Mouse (Mus musculus) lung, adult 2 months (tissue): Measurements from ENCODE around the gene Ganab. TPM values are rescaled to one million over a fixed set of nuclear protein-coding genes. Genes with fewer than 3 reads are reported as not detected.

Experiments used
- DNase-seq: peaks from one replicate; pipeline ENCODE4 v3.0.0; 2022
- H3K4me1 ChIP-seq: fragments of 200-500 bp; 2 replicates; pipeline ENCODE4 v1.6.1; 2011; ENCODE audit warnings: low read length; ENCODE audit not compliant: control insufficient read depth, insufficient read depth
- H3K4me3 ChIP-seq: fragments of 200-500 bp; replicated peaks from 2 replicates; pipeline ENCODE3; 2011; ENCODE audit warnings: low read depth, mild to moderate bottlenecking, control low read depth, low read length; ENCODE audit errors: extremely low read depth
- CTCF ChIP-seq: fragments of 200-500 bp; IDR thresholded peaks from 2 replicates; pipeline ENCODE4 v1.5.1; 2011; ENCODE audit warnings: mild to moderate bottlenecking, low read length, control low read depth; ENCODE audit not compliant: insufficient read depth
- POLR2A ChIP-seq: fragments of 200-500 bp; IDR thresholded peaks from 2 replicates; pipeline ENCODE4 v1.6.1; 2011; ENCODE audit warnings: low read depth, mild to moderate bottlenecking, control low read depth, low read length, borderline replicate concordance; ENCODE audit errors: extremely low read depth
- WGBS: fragments of 180-500 bp; shearing (Covaris S2); methylation state at CpG from one replicate; pipeline ENCODE4 v1.1.7; 2018; 5-methylcytosine and 5-hydroxymethylcytosine counted together
- polyA plus RNA-seq: library from polyadenylated mRNA; depleted of rRNA; stranded (reverse); fragments of >200 nt; gene quantifications from 2 replicates; pipeline ENCODE4 v1.2.3, GENCODE M21; 2012

Ganab gene
- polyA plus RNA-seq, 1 experiment, result 124 TPM

DNA sequence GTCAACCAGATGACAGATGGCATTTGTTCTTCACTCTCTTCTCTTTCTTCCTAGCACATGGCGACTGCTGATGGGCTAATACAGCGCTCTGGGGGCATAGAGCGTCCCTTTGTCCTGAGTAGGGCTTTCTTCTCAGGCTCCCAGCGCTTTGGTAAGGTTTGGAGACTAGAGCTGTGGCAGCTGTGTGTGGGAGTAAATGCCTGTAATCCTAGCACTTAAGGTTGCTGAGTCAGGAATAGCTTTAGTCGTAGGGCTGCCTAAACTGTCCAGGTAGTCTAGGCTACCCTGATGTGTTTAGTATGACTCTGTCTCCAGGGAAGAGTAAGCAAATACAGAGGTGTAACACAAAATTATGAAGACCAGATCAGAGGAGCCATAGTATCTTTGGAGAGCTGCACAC, 13.9 kb downstream of the Ganab start:
- Histone ChIP-seq H3K4me1 (no peaks in the 10 kb centered on the region), H3K4me3 (no peak overlapping the region)
- 97% methylated on average over 5 of the region's 5 CpGs for WGBS
- TF ChIP-seq CTCF, result no peak
- no peak for TF ChIP-seq POLR2A
- no peak for DNase-seq

DNA sequence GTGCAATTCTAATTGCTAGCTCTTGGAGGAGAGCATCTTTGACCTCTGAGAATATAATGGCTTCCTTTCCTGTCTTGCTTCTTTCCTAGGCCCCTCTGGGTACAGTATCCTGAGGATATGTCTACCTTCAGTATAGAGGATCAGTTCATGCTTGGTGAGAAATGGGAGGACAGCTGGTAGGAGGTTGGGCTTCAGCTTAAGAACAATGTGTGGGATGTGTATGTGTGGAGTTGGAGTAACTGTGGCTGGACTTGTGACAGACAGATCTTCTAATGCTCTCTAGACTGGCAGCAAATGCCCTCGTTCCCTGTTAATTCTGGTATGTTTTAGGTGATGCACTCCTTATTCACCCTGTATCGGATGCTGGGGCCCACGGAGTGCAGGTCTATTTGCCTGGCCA, 16.3 kb downstream of the Ganab start:
- DNase-seq, result no peak
- no peaks in the 10 kb centered on the region for H3K4me1 ChIP-seq
- WGBS, result 96% methylated on average over 3 of the region's 3 CpGs
- TF ChIP-seq POLR2A (no peak), CTCF (no peak)
- H3K4me3 ChIP-seq, result no peak overlapping the region

DNA sequence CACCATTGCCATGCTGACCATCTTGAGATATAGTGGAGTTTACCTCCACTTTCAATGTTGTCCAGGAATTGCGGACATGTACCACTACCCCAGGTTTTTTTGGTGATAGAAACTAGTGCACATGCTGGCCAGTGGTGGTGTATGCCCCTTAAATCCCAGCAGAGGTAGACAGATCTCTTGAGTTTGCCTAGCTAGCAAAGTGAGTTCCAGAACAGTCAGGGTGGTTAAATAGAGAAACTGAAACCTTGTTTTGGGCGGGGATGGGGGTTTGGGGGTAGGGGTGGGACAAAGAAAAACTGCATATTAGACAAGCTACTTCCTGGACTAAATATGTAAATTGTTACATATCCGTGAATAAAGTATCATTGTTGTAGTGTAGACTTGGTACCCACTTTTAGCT, 21.1 kb downstream of the Ganab start:
- no peak for DNase-seq
- TF ChIP-seq POLR2A, result no peak
- no peak for TF ChIP-seq CTCF
- 85% methylated on average over 3 of the region's 3 CpGs for WGBS

DNA sequence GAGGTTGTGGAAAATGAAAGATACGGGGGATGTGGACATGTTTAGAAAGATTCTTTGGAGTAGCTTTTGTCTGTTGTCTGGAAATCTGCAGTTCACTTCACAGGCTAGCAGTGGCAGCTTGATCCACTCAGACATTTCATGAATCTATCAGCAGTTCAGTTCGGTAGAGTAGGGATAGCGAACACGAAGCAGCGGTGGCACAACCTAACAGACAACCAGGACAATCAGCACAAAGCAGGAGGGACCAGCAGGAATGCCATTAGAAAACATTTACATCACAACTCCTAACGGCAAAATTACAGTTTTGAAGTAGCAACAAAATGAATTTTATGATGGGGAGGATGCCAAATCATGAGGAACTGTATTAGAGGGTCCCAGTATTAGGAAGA, 21.8 kb downstream of the Ganab start:
- 68% methylated on average over 6 of the region's 6 CpGs for WGBS
- TF ChIP-seq CTCF (no peak), POLR2A (no peak)
- peaks cover 5% of the 10 kb centered on the region for H3K4me1 ChIP-seq
- no peak for DNase-seq
- no peak overlapping the region for H3K4me3 ChIP-seq

More for the DNA sequence above, 21.1 kb downstream of the Ganab start:
- Histone ChIP-seq H3K4me1 (peaks cover 5% of the 10 kb centered on the region), H3K4me3 (no peak overlapping the region)

DNA sequence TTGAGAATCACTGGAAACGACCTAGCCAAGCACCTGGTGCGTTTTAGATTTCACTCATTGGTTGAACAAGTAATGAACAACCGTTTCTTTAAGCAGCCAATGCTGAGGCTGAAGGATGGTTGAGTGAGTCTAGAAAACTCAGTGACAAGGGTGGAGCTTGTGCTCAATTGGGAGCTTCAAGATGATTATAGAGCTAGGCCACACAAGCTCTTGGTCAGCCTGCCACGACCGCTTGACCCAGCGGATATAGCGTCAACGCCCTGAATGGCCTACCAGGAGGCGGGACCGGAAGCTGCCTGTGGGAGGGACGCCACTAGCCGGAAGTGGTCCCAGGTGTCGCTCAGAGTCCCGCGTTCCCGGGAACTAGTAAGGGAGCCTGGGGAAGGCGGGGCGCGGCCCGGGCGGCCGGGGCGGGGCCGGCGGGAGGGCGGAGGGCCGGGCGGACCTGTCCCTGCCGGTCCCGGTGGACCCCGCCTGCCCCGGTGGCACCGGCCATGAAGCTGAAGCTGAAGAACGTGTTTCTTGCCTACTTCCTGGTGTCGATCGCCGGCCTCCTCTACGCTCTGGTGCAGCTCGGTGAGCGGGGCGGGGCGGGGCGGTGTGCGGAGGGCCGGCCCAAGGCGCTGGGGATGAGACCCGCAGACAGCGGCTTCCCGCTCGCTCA, 22.3 kb downstream of the Ganab start, which contains the start of gene B3gat3:
Gene B3gat3, plus strand, starts transcription at position 302 of the 664 bp plus-strand sequence.
- TF ChIP-seq POLR2A (peak; percentile 96), CTCF (no peak)
- Histone ChIP-seq H3K4me3 (peak within 1 kb of the TSS; percentile 79), H3K4me1 (peaks cover 5% of the 10 kb centered on the region)
- DNase-seq, result peak; percentile 97
- WGBS, result 2% methylated on average over 50 of the region's 50 CpGs

DNA sequence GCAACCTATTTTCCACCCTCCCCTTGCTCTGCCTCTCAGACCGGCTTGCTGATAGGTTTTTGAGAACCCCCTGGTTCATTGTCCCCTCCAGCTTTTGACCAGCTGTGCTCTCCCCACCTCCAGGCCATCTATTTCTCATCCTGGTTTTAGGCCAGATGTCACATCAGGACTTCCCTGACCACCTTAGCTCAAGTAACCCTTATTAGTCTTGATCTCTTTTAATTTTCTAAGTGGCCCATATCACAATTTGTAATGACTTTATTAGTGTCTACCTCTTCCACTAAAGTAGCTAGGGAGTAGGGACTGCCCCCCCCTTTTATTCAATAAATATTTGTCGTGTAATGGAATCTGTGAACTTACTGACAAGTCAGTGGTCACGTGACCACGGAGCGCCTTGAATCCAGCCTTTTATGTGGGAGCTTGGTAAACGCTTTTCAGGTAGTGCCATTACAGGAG, 23.0 kb downstream of the Ganab start:
- H3K4me3 ChIP-seq, result peak overlapping the region; percentile 79
- DNase-seq, result no peak
- WGBS, result 2% methylated on average over 6 of the region's 6 CpGs
- H3K4me1 ChIP-seq, result peaks cover 5% of the 10 kb centered on the region
- TF ChIP-seq CTCF (no peak), POLR2A (no peak)

DNA sequence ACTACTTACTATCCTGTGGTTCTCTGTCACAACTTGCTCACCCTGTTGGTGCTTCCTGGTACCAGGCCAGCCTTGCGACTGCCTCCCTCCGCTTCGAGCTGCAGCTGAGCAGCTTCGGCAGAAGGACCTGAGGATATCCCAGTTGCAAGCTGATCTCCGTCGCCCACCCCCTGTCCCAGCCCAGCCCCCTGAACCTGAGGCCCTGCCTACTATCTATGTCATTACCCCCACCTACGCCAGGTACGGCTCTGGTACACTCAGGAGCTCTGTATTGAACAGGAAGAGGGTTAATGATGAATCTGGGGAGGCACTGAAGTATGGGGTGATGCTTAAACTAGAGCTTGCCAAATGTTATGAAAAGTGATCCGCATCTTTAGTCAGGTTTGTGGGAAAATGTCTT, 23.9 kb downstream of the Ganab start:
- no peak for TF ChIP-seq CTCF
- TF ChIP-seq POLR2A, result no peak
- Histone ChIP-seq H3K4me1 (peaks cover 5% of the 10 kb centered on the region), H3K4me3 (no peak overlapping the region)
- WGBS, result 70% methylated on average over 9 of the region's 9 CpGs
- DNase-seq, result no peak

DNA sequence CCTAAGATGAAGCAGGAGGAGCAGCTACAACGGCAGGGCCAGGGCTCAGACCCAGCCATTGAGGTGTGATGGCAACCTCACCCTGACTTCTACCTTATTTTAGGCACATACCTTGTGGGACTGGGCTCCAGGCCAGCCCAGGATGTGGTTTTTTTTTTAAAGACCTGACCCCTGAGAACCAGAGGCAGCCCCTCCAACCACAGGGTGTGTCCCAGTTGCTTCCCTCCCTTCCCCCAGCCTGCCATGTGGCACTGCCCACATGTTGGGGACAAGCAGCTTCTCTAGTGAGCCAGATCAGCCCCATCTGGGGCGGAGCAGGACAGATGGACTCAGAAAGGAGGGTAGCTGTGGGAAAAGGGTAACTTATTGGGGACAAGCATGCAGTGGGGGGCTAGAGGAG, 28.9 kb downstream of the Ganab start:
- H3K4me3 ChIP-seq, result no peak overlapping the region
- H3K4me1 ChIP-seq, result peaks cover 9% of the 10 kb centered on the region
- TF ChIP-seq CTCF, result no peak
- no peak for TF ChIP-seq POLR2A
- DNase-seq, result no peak
- 80% methylated on average over 2 of the region's 2 CpGs for WGBS

DNA sequence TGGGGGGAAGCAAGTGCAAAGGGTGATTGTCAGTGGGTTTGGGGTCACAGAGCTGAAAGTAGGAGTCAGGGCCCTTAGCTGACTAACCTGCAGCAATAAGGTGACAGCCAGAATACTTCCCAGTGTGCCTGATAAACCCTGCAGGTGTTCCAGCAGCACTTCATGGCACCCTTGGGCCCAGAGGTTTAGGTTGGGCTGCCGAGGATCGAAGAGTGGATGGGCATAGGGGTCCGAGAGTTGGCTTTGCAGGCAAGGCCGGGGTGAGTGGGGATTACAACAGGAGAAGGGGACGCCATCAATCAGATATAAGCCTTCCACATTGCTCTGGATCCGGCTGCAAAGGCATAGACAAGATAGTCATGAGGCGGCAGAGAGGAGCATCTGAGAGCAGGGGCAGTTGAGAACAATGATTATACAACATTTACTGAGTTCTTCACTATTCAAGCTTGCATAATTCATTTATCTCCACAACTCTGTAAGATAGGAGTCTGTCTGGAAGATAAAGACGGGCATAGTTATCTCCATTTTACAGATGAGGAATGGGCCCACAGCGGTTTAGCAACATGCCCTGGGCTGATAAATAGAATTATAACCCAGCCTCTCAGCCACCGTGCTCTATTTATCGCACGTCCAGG, 30.1 kb downstream of the Ganab start:
- no peak overlapping the region for H3K4me3 ChIP-seq
- DNase-seq, result no peak
- TF ChIP-seq CTCF, result no peak
- no peak for TF ChIP-seq POLR2A
- peaks cover 9% of the 10 kb centered on the region for H3K4me1 ChIP-seq
- WGBS, result 89% methylated on average over 12 of the region's 12 CpGs
